Mouse (Mus musculus): Measurements from ENCODE around the gene Cpsf4l.

GRCm38 (mm10) chr11:113690506-113690905 is 19.3 kb downstream of the Cpsf4l start:
- TF ChIP-seq CTCF (IDR thresholded peaks at IDR 0.05; ENCODE audit: low read depth, low read length): no peak
- no peak for TF ChIP-seq POLR2A (IDR thresholded peaks at IDR 0.05; ENCODE audit: extremely low read depth, insufficient read depth, low read length)
